ENCODE assay signal across 23 mouse cellular contexts in genomic region chr2:137510671-137511235, GRCm38 (mm10).
A peak's percentile ranks its signal among the peaks of the same experiment; 100 is the strongest.
DNase-seq lines count a peak whose midpoint lies in the region.
"Had no signal": no experiment of that assay in that cellular context is flagged by ENCODE, and none has a peak within 500 bp of the region (broad histone marks: within the 10 kb centered on the region; RNA-seq: fewer than 3 reads in every experiment).

No protein-coding gene starts in this region.

- DNase-seq in adrenal gland, postnatal 10 days, result peak; percentile 13
- DNase-seq in adrenal gland, postnatal 36 days, result no peak
- peak; percentile 10 to 50 for DNase-seq in heart, adult 18-20 months
- no peak for DNase-seq in heart, embryonic 10.5 days (ENCODE audit: low spot score)
- peak; percentile 15 for DNase-seq in 3T3-L1 (ENCODE audit: low read depth, low spot score)
- peak; percentile 3 to 5 for DNase-seq in heart, postnatal 36 days
- no peak for DNase-seq in left cerebral cortex, adult 9 months (ENCODE audit: low spot score in 2 of 2)
- DNase-seq: adrenal gland, adult 8-10 months; cerebellum, adult 11 months; cerebellum, adult 9-10 months; cerebellum, postnatal 36 days; kidney, adult 18-20 months; kidney, postnatal 36 days; liver, postnatal 0 days; lung, postnatal 36 days had no signal

- no peaks in the 10 kb centered on the region for H3K9me3 ChIP-seq in heart, embryonic 10.5 days
- H3K9me3 ChIP-seq: liver, embryonic 12.5 days; midbrain, embryonic 13.5 days; neural tube, embryonic 13.5 days; stomach, embryonic 15.5 days had no signal

- intact Hi-C loops in heart, postnatal 36 days (cut with DNase I), result loop anchor here (10.0 kb wide), 1 partner anchor 516 kb away; no protein-coding TSS in a partner anchor

- WGBS in heart, embryonic 10.5 days, result 76% methylated on average over 3 of the region's 3 CpGs

- no peaks in the 10 kb centered on the region for H3K36me3 ChIP-seq in heart, embryonic 10.5 days
- H3K36me3 ChIP-seq: limb, embryonic 13.5 days; liver, embryonic 12.5 days; midbrain, embryonic 13.5 days; neural tube, embryonic 13.5 days; stomach, embryonic 15.5 days had no signal

- no peak overlapping the region for H3K27ac ChIP-seq in heart, embryonic 10.5 days
- H3K27ac ChIP-seq: forebrain, embryonic 13.5 days; layer of hippocampus, adult 2 months; left cerebral cortex, adult 2 months; limb, embryonic 13.5 days; liver, embryonic 12.5 days; midbrain, embryonic 13.5 days; neural tube, embryonic 13.5 days; stomach, embryonic 15.5 days had no signal

- H3K4me1 ChIP-seq in heart, embryonic 10.5 days, result no peaks in the 10 kb centered on the region
- H3K4me1 ChIP-seq: forebrain, embryonic 13.5 days; limb, embryonic 13.5 days; liver, embryonic 12.5 days; midbrain, embryonic 13.5 days; neural tube, embryonic 13.5 days; stomach, embryonic 15.5 days had no signal

- H3K4me3 ChIP-seq in heart, embryonic 10.5 days, result no peak overlapping the region
- H3K4me3 ChIP-seq: forebrain, embryonic 13.5 days; layer of hippocampus, adult 2 months; left cerebral cortex, adult 2 months; limb, embryonic 13.5 days; liver, embryonic 12.5 days; midbrain, embryonic 13.5 days; neural tube, embryonic 13.5 days; stomach, embryonic 15.5 days had no signal

- no peaks in the 10 kb centered on the region for H3K27me3 ChIP-seq in heart, embryonic 10.5 days (ENCODE audit: insufficient read depth, poor library complexity, severe bottlenecking)
- H3K27me3 ChIP-seq: forebrain, embryonic 13.5 days; limb, embryonic 13.5 days; liver, embryonic 12.5 days; midbrain, embryonic 13.5 days; neural tube, embryonic 13.5 days; stomach, embryonic 15.5 days had no signal

Comparison
In these comparisons a context has a peak if more than half of its experiments do, and no peak if none do; other contexts are left out.
1. DNase-seq: peak in adrenal gland, postnatal 10 days (single experiment), heart, adult 18-20 months (2 of 2), 3T3-L1 (single experiment) and heart, postnatal 36 days (2 of 2); none in adrenal gland, postnatal 36 days (0 of 2), heart, embryonic 10.5 days (single experiment) and left cerebral cortex, adult 9 months (0 of 2).